Mouse (Mus musculus) Patski (cell line): ENCODE data around the gene Cd59a. TPM values are rescaled to one million over a fixed set of nuclear protein-coding genes. Genes with fewer than 3 reads are reported as not detected.
A peak's percentile ranks its signal among the peaks of the same experiment; 100 is the strongest.
"Not testable (repeated sequence)": the region's sequence is repeated elsewhere in the genome, so short reads cannot be mapped to it uniquely, and the experiment has no call there.

Source experiments
- ATAC-seq: fragments of 100-300 bp; one replicate; pipeline ENCODE4 v1.8.0; 2021
- CTCF ChIA-PET: fragments of 350-600 bp; sonication (Branson Sonifier 250); formaldehyde crosslinking; loops from one replicate; lab custom pipeline; 2022; ENCODE audit warnings: inconsistent platforms; lab: Charles Lee
- POLR2A ChIA-PET: fragments of 350-600 bp; sonication (Branson Sonifier 250); formaldehyde crosslinking; loops from one replicate; lab custom pipeline; 2022; ENCODE audit warnings: antibody characterized with exemption, inconsistent platforms; lab: Charles Lee
- DNase-seq: peaks from one replicate; pipeline ENCODE4 v3.0.0-alpha.2; 2011; ENCODE audit warnings: low read depth, low spot score
- H3K27me3 ChIP-seq: fragments of 371-371 bp; one replicate; pipeline ENCODE4 v1.5.1; 2021
- CTCF ChIP-seq: fragments of 100-300 bp; IDR thresholded peaks from one replicate; pipeline ENCODE4 v1.5.1; 2021
- in situ Hi-C: fragments of 300-500 bp; cut with MboI; formaldehyde crosslinking; loops from 3 replicates; pipeline ENCODE4 v1.11.1; 2018; ENCODE audit warnings: low pct_unique_long_range_greater_than_20kb, mixed read lengths
- polyA plus RNA-seq: library from polyadenylated mRNA; unstranded; gene quantifications from one replicate; pipeline ENCODE4 v1.2.3, GENCODE M21; 2021

Gene Cd59a
- polyA plus RNA-seq: 89.8 TPM

DNA sequence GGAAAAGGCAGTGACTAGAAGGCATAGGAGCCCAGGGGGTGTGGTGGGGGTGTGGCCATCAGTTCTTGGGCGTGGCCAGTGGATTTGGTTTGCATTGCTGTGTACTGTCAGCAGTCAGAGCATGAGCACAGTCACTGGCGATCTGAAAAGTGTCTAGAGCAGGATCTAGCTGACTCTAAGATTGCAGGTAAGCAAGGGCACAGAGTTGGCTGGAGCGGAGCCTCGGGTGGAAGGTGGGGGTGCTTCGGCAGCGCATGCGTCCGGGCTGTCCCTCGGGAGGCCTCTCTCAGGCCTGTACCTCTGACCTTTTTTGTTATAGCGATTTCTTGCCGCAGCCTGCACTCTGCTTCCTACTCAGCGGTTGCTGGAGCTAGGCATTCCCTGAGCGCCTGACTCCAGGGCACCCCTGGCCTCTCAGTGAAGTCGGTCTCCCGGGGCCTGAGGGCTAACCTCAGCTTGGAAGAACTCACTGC lies at the start of gene Cd59a:
Gene Cd59a, plus strand, starts transcription at position 61 of the 473 bp plus-strand sequence.
- in situ Hi-C loops: no loop called here
- DNase-seq: no peak
- POLR2A ChIA-PET: interaction anchor here (1.2 kb wide), 1 partner anchor 26 kb away, joined by 8 read pairs; the partner anchor contains the start of gene Cd59b
- peak; percentile 79 for ATAC-seq
- TF ChIP-seq CTCF: no peak
- CTCF ChIA-PET: interaction anchor here (0.7 to 1.5 kb wide), 3 partner anchors 39 to 399 kb away, joined by 3 read pairs; no protein-coding TSS in a partner anchor
- no peaks in the 10 kb centered on the region for H3K27me3 ChIP-seq

DNA sequence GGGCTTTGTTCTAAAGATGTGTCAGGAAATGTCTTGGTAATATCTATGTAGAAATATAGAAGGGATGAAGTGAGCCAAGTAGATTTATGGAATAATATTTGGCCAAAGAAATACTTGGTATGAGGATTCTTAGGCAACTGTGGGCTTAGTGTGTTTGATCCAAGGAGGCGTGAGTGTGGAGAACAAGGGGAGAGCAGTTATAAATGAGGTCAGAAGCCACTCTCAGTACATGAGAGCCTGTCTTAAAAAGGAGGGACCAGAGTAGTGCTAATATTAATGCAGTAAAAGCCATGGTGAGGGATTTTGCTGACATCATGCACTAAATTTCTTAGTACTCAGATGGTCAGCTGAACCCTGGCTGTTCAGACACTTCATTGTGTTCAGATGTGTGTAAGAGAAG lies 37.2 kb upstream of the Cd59a start:
- ChIA-PET POLR2A (no interaction called here), CTCF (no interaction called here)
- in situ Hi-C loops: no loop called here
- no peak for ATAC-seq
- TF ChIP-seq CTCF: no peak
- H3K27me3 ChIP-seq: no peaks in the 10 kb centered on the region
- DNase-seq: no peak

DNA sequence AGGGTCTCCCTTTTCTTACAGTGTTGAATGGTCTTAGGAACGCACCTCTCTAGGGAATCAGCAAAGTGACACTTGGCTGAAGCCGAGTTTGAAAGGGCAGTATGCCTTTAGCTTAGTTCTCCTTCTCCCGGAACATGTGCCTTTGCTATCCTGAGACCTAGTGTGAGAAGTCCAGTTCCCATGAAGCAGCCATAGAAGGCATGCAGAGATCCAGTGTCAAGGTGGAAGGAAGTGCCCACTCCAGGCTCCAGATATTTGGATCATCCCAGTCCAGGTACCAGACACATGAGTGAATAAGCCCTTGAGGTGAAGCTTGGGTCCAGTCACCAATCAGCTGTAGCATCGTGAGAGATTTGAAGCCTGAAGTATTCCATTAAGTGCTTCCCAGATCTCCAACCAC lies 36.6 kb upstream of the Cd59a start:
- TF ChIP-seq CTCF: no peak
- H3K27me3 ChIP-seq: no peaks in the 10 kb centered on the region
- CTCF ChIA-PET: no interaction called here
- DNase-seq (no peak), ATAC-seq (no peak)
- in situ Hi-C loops: no loop called here
- POLR2A ChIA-PET: no interaction called here

DNA sequence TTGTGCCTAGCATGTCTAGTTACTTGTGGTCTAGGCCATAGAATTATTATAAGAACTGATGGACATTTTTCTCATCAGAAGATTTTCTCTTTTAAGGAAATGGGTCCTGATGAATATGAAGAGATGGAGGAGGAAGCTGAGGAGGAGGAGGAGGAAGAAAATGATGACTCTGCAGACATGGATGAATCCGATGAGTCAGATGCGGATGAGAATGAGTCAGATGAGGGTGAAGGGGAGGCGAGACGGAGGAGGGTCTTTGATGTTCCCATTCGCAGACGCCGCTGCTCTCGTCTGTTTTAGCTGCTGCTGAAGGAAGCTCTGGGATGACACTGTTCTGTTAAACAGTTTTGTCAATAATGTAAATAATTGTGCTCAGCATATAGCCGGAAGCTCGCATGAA lies 35.8 kb upstream of the Cd59a start:
- in situ Hi-C loops: no loop called here
- no peak for ATAC-seq
- H3K27me3 ChIP-seq: no peaks in the 10 kb centered on the region
- ChIA-PET CTCF (no interaction called here), POLR2A (interaction anchor here (1.6 kb wide), 1 partner anchor 9 kb away, joined by 5 read pairs; no protein-coding TSS in a partner anchor)
- no peak for DNase-seq
- TF ChIP-seq CTCF: no peak

DNA sequence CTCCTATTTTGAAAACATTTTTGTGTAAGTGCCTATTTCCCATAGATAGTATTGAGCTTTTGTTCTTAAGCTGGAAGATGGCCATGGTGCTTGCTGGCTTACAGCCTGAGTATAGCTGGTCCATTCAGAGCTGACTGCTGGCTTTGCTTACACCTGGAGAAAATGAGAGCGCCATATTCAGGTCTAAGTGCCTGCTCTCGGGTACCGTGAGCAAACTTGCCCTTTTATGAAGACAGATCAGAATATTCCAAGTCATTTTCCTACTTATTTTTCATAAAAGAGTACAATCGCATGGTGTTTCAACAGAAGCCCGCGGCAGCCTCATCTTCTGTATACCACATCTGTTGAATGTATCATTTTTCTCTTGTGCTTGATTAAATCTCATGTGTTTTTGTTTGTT lies 34.6 kb upstream of the Cd59a start:
- ATAC-seq (no peak), DNase-seq (no peak)
- POLR2A ChIA-PET: interaction anchor here (1.6 kb wide), 1 partner anchor 10 kb away, joined by 5 read pairs; no protein-coding TSS in a partner anchor
- H3K27me3 ChIP-seq: no peaks in the 10 kb centered on the region
- no peak for TF ChIP-seq CTCF
- in situ Hi-C loops: no loop called here
- CTCF ChIA-PET: no interaction called here

DNA sequence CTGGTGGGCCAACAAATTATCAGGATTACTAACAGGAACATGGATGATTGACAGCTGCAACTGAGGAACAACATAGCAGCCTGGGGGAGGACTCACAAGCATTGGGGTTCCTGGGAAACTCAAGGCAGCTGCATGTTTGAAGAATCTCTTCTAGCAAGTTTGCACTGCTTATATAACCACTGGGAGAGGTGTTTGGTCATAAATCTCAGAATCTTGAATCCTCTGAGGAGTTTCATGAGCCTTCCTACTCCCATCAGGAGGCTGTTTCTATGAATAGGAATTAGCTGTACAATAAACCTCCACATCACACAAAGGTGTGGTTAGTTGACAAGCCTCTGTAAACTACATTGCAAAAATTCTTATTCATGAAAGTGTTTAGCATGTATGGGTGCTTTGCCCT lies 32.9 kb upstream of the Cd59a start:
- ChIA-PET POLR2A (no interaction called here), CTCF (interaction anchor here (0.9 kb wide), 1 partner anchor 27 kb away, joined by 3 read pairs; no protein-coding TSS in a partner anchor)
- no peak for ATAC-seq
- no peak for TF ChIP-seq CTCF
- DNase-seq: no peak
- in situ Hi-C loops: no loop called here
- H3K27me3 ChIP-seq: no peaks in the 10 kb centered on the region

DNA sequence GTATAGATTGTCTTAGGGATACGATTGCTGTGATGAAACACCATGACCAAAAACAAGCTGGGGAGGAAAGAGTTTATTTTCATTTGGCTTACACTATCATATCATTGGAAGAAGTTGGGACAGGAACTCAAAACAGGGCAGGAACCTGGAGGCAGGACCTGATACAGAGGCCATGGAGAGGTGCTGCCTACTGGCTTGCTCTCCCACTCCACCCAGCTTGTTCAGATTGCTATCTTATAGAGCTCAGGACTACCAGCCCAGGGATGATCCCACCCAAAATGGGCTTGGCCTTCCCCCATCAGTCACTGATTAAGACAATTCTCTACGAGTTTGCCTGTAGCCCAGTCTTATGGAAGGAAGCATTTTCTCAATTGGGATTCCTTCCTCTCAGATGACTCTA lies 31.4 kb upstream of the Cd59a start:
- ChIA-PET CTCF (no interaction called here), POLR2A (no interaction called here)
- no peak for TF ChIP-seq CTCF
- no peak for ATAC-seq
- no peak for DNase-seq
- H3K27me3 ChIP-seq: no peaks in the 10 kb centered on the region
- in situ Hi-C loops: no loop called here

DNA sequence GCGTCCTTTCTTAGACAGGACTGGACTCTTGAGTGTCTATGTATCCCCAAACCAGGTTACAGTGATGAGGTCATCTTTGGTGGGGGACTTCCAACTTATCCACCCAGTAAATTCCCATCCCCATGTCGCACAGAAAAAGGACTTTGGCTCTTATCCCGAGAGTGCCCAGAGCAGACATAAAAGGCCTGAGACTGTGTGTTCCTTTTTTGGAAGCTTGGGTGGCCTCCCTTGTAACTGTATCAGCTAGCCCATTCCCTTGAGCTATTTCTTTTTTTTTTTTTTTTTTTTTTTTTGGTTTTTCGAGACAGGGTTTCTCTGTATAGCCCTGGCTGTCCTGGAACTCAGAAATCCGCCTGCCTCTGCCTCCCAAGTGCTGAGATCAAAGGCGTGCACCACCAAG lies 30.1 kb upstream of the Cd59a start, which contains the start of gene Gm10912:
Gene Gm10912, plus strand, starts transcription at position 301 of the 400 bp plus-strand sequence.
- H3K27me3 ChIP-seq, in situ Hi-C loops, ATAC-seq, DNase-seq, POLR2A ChIA-PET, CTCF ChIA-PET: not testable (repeated sequence)

DNA sequence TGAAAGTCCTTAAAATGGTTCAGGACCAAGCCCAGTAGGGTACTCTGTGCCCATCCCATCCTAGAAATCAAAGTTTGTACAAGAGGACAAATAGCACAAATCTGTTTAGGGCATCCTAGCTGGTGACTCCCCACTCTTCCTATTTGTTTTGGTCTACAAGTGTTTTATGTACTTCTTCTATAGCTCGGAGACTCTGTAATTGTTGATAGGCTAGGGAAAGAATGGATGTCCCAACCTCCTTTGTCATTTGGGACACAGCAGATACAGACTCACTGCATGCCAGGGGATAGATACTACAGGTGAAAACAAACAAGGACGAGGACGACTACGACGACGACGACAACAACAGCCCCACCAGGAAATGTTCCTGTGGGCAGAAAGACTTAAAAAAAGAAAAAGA lies 27.2 kb upstream of the Cd59a start, which contains the start of gene Gm10799:
Gene Gm10799, minus strand, starts transcription at position 101 of the 400 bp plus-strand sequence.
- CTCF ChIA-PET, H3K27me3 ChIP-seq, in situ Hi-C loops, ATAC-seq, DNase-seq, POLR2A ChIA-PET: not testable (repeated sequence)

DNA sequence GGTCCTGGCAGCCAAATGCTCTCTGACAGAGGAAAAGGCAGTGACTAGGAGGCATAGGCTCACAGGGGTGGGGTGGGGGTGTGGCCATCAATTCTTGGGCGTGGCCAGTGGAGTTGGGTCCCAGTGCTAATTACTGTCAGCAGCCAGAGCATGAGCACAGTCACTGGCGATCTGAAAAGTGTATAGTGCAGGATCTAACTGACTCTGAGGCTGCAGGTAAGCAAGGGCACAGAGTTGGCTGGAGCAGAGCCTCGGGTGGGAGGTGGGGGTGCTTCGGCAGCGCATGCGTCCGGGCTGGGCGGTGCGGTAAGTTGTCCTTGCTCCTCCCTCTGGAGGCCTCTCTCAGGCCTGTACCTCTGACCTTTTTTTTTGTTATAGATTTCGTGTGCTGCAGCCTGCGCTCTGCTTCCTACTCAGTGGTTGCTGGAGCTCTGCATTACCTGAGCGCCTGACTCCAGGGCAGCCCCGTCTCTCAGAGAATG lies 25.9 kb upstream of the Cd59a start, which contains the start of gene Cd59b:
Gene Cd59b, plus strand, starts transcription at position 146 of the 482 bp plus-strand sequence.
- in situ Hi-C loops: no loop called here
- ATAC-seq: no peak
- ChIA-PET CTCF (no interaction called here), POLR2A (interaction anchor here (1.0 kb wide), 1 partner anchor 27 kb away, joined by 8 read pairs; no protein-coding TSS in a partner anchor)
- no peak for TF ChIP-seq CTCF
- DNase-seq: no peak
- H3K27me3 ChIP-seq: no peaks in the 10 kb centered on the region

DNA sequence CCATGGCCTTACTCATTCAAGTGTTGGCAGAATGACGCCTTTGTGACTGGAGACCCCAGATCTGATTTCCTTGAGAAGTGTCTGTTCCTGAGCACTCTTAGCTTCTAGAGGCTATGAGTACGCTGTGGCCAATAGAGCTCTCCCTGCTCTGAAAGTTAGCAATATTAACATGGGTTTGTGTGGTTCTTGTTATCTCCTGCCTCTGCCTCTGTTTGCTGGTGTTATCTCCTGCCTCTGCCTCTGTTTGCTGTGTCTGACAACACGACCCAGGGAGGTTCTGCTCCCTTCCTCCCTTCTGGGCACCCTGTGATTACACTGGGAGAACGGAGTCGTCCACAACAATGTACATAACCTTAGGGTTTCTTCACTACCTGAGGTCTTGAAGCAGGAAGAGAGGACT lies 17.3 kb upstream of the Cd59a start:
- DNase-seq, CTCF ChIA-PET, in situ Hi-C loops, H3K27me3 ChIP-seq, POLR2A ChIA-PET, ATAC-seq: not testable (repeated sequence)

DNA sequence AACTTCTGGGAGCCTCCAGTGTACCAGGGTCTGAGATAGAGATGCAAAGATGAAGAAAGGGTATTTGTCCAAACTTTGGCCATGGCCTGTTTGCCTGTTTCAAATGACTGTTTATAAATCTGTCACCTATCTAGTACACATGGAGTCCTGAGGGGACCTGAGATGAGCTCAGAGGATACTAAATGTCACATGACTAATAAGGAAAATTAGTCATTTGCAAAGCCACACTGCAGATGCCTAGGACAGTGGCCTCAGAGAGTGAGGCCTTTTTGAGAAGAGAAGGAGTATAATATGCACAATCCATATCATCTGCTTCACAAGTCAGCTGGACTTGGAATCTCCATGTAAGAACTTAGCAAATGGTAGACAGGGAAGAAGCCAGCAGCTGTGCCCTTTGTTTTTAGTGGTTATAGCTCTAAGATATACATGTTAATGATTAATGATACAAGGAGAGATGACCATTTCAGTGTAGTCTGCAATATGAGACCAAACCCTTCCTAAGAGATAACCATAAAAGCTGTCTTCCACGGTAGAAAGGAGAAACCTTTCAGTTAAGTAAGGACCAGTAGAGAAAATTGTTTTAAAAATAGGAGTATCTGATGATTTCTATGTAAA lies 14.1 kb upstream of the Cd59a start:
- in situ Hi-C loops: not testable (repeated sequence)

More for the DNA sequence above, 14.1 kb upstream of the Cd59a start:
- POLR2A ChIA-PET, DNase-seq, CTCF ChIA-PET, ATAC-seq, H3K27me3 ChIP-seq: not testable (repeated sequence)
